Mouse (Mus musculus): ENCODE measurements around the gene Fitm2.

- no peak for TF ChIP-seq POLR2A (IDR thresholded peaks at IDR 0.05; ENCODE audit: insufficient read length, low read depth)
- no peak for TF ChIP-seq MYOG (IDR thresholded peaks at IDR 0.05; ENCODE audit: control insufficient read depth in 1 of 3, insufficient read depth in 1 of 3, insufficient read length in 2 of 3, low read depth in 2 of 3)
- no peak for TF ChIP-seq TCF12 (IDR thresholded peaks at IDR 0.05; ENCODE audit: insufficient read depth, poor library complexity, severe bottlenecking)
- TF ChIP-seq POLR2AphosphoS2 (IDR thresholded peaks at IDR 0.05; ENCODE audit: insufficient read length, low read depth): no peak
- no peak for TF ChIP-seq USF1 (IDR thresholded peaks at IDR 0.05; ENCODE audit: low read depth)
Measured at GRCm38 (mm10) chr2:163438246-163438618, 34.2 kb downstream of the Fitm2 start, which contains the start of gene Gdap1l1.

All from myocyte (in vitro differentiated cells).